Mouse (Mus musculus) embryonic facial prominence, embryonic 15.5 days (tissue): ENCODE measurements around the gene Carm1. TPM values are rescaled to one million over a fixed set of nuclear protein-coding genes. Genes with fewer than 3 reads are reported as not detected.
A peak's percentile ranks its signal among the peaks of the same experiment; 100 is the strongest.

Experiments used
- ATAC-seq: fragments of 200-750 bp; cut with Nextera tagmentation; 2 replicates; pipeline ENCODE4 v1.8.0; 2017; ENCODE audit warnings: low read depth, moderate TSS enrichment; ENCODE audit not compliant: insufficient number of reproducible peaks, low FRiP score, low TSS enrichment
- H3K27ac ChIP-seq: fragments of 300-500 bp; sonication (generic); replicated peaks from 2 replicates; pipeline ENCODE4 v1.5.1; 2015; ENCODE audit warnings: mild to moderate bottlenecking, inconsistent platforms
- H3K27me3 ChIP-seq: fragments of 300-500 bp; sonication (generic); 2 replicates; pipeline ENCODE4 v1.6.1; 2015; ENCODE audit warnings: inconsistent platforms
- H3K36me3 ChIP-seq: fragments of 300-500 bp; sonication (generic); 2 replicates; pipeline ENCODE4 v1.6.1; 2015; ENCODE audit warnings: mild to moderate bottlenecking, inconsistent platforms
- H3K4me1 ChIP-seq: fragments of 300-500 bp; sonication (generic); 2 replicates; pipeline ENCODE4 v1.6.1; 2015; ENCODE audit warnings: inconsistent platforms
- H3K4me2 ChIP-seq: fragments of 300-500 bp; sonication (generic); replicated peaks from 2 replicates; pipeline ENCODE4 v1.6.1; 2015; ENCODE audit warnings: mild to moderate bottlenecking, inconsistent platforms
- H3K4me3 ChIP-seq: fragments of 300-500 bp; sonication (generic); replicated peaks from 2 replicates; pipeline ENCODE4 v1.5.1; 2015; ENCODE audit warnings: mild to moderate bottlenecking, inconsistent platforms
- H3K9ac ChIP-seq: fragments of 300-500 bp; sonication (generic); 2 replicates; pipeline ENCODE4 v1.6.1; 2015; ENCODE audit warnings: inconsistent platforms
- H3K9me3 ChIP-seq: fragments of 300-500 bp; sonication (generic); replicated peaks from 2 replicates; pipeline ENCODE4 v1.6.1; 2016; ENCODE audit warnings: inconsistent platforms
- WGBS: fragments of 180-500 bp; shearing (Covaris S2); methylation state at CpG from one replicate; pipeline ENCODE4 v1.1.7; 2015; 5-methylcytosine and 5-hydroxymethylcytosine counted together
- polyA plus RNA-seq: library from polyadenylated mRNA; unstranded; fragments of >200 nt; fragmentation: Nextera tagmentation; extraction: Ambion mirVana; gene quantifications from 2 replicates; pipeline ENCODE4 v1.2.1, GENCODE M21; 2015

The Carm1 gene
- polyA plus RNA-seq, 1 experiment from 2014 or later: 61.5 TPM

GRCm38 (mm10) chr9:21558366-21558765 is 11.7 kb downstream of the Carm1 start:
- no peak overlapping the region for H3K9ac ChIP-seq
- peaks cover 19% of the 10 kb centered on the region; the same call in 1 of the 2 replicates for H3K36me3 ChIP-seq
- no peaks in the 10 kb centered on the region for H3K9me3 ChIP-seq
- ATAC-seq: no peak
- H3K4me2 ChIP-seq: no peak overlapping the region
- H3K4me1 ChIP-seq: 0 out of 2 replicates have a peak, but pooled peaks cover 4% of the 10 kb centered on the region
- H3K27ac ChIP-seq: no peak overlapping the region
- H3K27me3 ChIP-seq: no peaks in the 10 kb centered on the region
- WGBS: 86% methylated on average over 4 of the region's 4 CpGs
- H3K4me3 ChIP-seq: no peak overlapping the region

GRCm38 (mm10) chr9:21559151-21559550 is 12.5 kb downstream of the Carm1 start:
- Histone ChIP-seq H3K9me3 (no peaks in the 10 kb centered on the region), H3K9ac (no peak overlapping the region), H3K36me3 (peaks cover 13% of the 10 kb centered on the region; the same call in 1 of the 2 replicates), H3K27ac (no peak overlapping the region), H3K27me3 (no peaks in the 10 kb centered on the region), H3K4me2 (no peak overlapping the region), H3K4me1 (0 out of 2 replicates have a peak, but pooled peaks cover 4% of the 10 kb centered on the region), H3K4me3 (no peak overlapping the region)
- WGBS: 94% methylated on average over 3 of the region's 3 CpGs
- ATAC-seq: no peak

GRCm38 (mm10) chr9:21564420-21564819 is 17.7 kb downstream of the Carm1 start:
- Histone ChIP-seq H3K36me3 (peaks cover 7% of the 10 kb centered on the region; the same call in 1 of the 2 replicates), H3K4me3 (no peak overlapping the region), H3K27me3 (no peaks in the 10 kb centered on the region), H3K4me2 (no peak overlapping the region), H3K9ac (no peak overlapping the region), H3K4me1 (no peaks in the 10 kb centered on the region), H3K9me3 (no peaks in the 10 kb centered on the region), H3K27ac (no peak overlapping the region)
- WGBS: 71% methylated on average over 1 of the region's 1 CpGs
- ATAC-seq: no peak

- no peaks in the 10 kb centered on the region for H3K4me1 ChIP-seq
- 83% methylated on average over 4 of the region's 4 CpGs for WGBS
Measured at GRCm38 (mm10) chr9:21565004-21565586, 18.4 kb downstream of the Carm1 start.

GRCm38 (mm10) chr9:21566538-21566937 is 19.8 kb downstream of the Carm1 start:
- Histone ChIP-seq H3K36me3 (peaks cover 28% of the 10 kb centered on the region), H3K4me1 (no peaks in the 10 kb centered on the region), H3K4me3 (no peak overlapping the region), H3K27me3 (no peaks in the 10 kb centered on the region), H3K9me3 (no peaks in the 10 kb centered on the region), H3K4me2 (no peak overlapping the region), H3K27ac (no peak overlapping the region), H3K9ac (no peak overlapping the region)
- WGBS: 85% methylated on average over 1 of the region's 1 CpGs
- ATAC-seq: no peak

More at GRCm38 (mm10) chr9:21565004-21565586, 18.4 kb downstream of the Carm1 start:
- ATAC-seq: no peak
- Histone ChIP-seq H3K4me3 (no peak overlapping the region), H3K4me2 (no peak overlapping the region), H3K27me3 (no peaks in the 10 kb centered on the region), H3K27ac (no peak overlapping the region), H3K9me3 (no peaks in the 10 kb centered on the region), H3K9ac (no peak overlapping the region), H3K36me3 (peaks cover 13% of the 10 kb centered on the region; the same call in 1 of the 2 replicates)

- no peaks in the 10 kb centered on the region for H3K9me3 ChIP-seq
- H3K4me3 ChIP-seq: no peak overlapping the region
- no peak overlapping the region for H3K9ac ChIP-seq
- WGBS: 85% methylated on average over 2 of the region's 2 CpGs
- no peak overlapping the region for H3K4me2 ChIP-seq
- H3K36me3 ChIP-seq: peaks cover 33% of the 10 kb centered on the region
- no peak overlapping the region for H3K27ac ChIP-seq
- H3K4me1 ChIP-seq: no peaks in the 10 kb centered on the region
- H3K27me3 ChIP-seq: no peaks in the 10 kb centered on the region
- ATAC-seq: no peak
Measured at GRCm38 (mm10) chr9:21567051-21567450, 20.4 kb downstream of the Carm1 start.

GRCm38 (mm10) chr9:21568657-21569255 is 22.1 kb downstream of the Carm1 start:
- H3K9me3 ChIP-seq: no peaks in the 10 kb centered on the region
- no peaks in the 10 kb centered on the region for H3K4me1 ChIP-seq
- H3K4me3 ChIP-seq: no peak overlapping the region
- no peak overlapping the region for H3K27ac ChIP-seq
- no peaks in the 10 kb centered on the region for H3K27me3 ChIP-seq
- no peak overlapping the region for H3K4me2 ChIP-seq
- no peak overlapping the region for H3K9ac ChIP-seq
- ATAC-seq: no peak
- H3K36me3 ChIP-seq: peaks cover 45% of the 10 kb centered on the region
- 85% methylated on average over 8 of the region's 8 CpGs for WGBS

- WGBS: 91% methylated on average over 8 of the region's 8 CpGs
- Histone ChIP-seq H3K9ac (no peak overlapping the region), H3K27me3 (no peaks in the 10 kb centered on the region), H3K9me3 (no peaks in the 10 kb centered on the region), H3K4me2 (no peak overlapping the region), H3K4me1 (no peaks in the 10 kb centered on the region), H3K4me3 (no peak overlapping the region), H3K27ac (no peak overlapping the region), H3K36me3 (peaks cover 94% of the 10 kb centered on the region)
- 0 out of 2 replicates have a peak, but pooled peaks have one; percentile 59 for ATAC-seq
Measured at GRCm38 (mm10) chr9:21574012-21574801, 27.5 kb downstream of the Carm1 start.

GRCm38 (mm10) chr9:21575253-21575652 is 28.6 kb downstream of the Carm1 start:
- Histone ChIP-seq H3K27ac (no peak overlapping the region), H3K4me1 (no peaks in the 10 kb centered on the region), H3K4me3 (no peak overlapping the region), H3K9ac (no peak overlapping the region), H3K9me3 (no peaks in the 10 kb centered on the region), H3K4me2 (no peak overlapping the region), H3K27me3 (no peaks in the 10 kb centered on the region), H3K36me3 (peaks cover 95% of the 10 kb centered on the region)
- ATAC-seq: no peak
- WGBS: 89% methylated on average over 10 of the region's 10 CpGs

- no peaks in the 10 kb centered on the region for H3K27me3 ChIP-seq
- no peak for ATAC-seq
- no peaks in the 10 kb centered on the region for H3K4me1 ChIP-seq
- H3K9ac ChIP-seq: no peak overlapping the region
- no peak overlapping the region for H3K4me3 ChIP-seq
- no peaks in the 10 kb centered on the region for H3K9me3 ChIP-seq
- 92% methylated on average over 1 of the region's 1 CpGs for WGBS
- peaks cover 95% of the 10 kb centered on the region for H3K36me3 ChIP-seq
- H3K27ac ChIP-seq: no peak overlapping the region
- no peak overlapping the region for H3K4me2 ChIP-seq
Measured at GRCm38 (mm10) chr9:21576286-21576685, 29.6 kb downstream of the Carm1 start.

- Histone ChIP-seq H3K36me3 (peaks cover 95% of the 10 kb centered on the region), H3K4me2 (no peak overlapping the region)
- 87% methylated on average over 3 of the region's 3 CpGs for WGBS
Measured at GRCm38 (mm10) chr9:21578226-21578625, 31.5 kb downstream of the Carm1 start.

More at GRCm38 (mm10) chr9:21578226-21578625, 31.5 kb downstream of the Carm1 start:
- no peaks in the 10 kb centered on the region for H3K9me3 ChIP-seq
- no peak overlapping the region for H3K27ac ChIP-seq
- ATAC-seq: no peak
- H3K9ac ChIP-seq: no peak overlapping the region
- no peaks in the 10 kb centered on the region for H3K4me1 ChIP-seq
- H3K4me3 ChIP-seq: no peak overlapping the region
- H3K27me3 ChIP-seq: no peaks in the 10 kb centered on the region
